Comparison of ENCODE assay signal across 29 mouse cellular contexts in the genomic region with DNA sequence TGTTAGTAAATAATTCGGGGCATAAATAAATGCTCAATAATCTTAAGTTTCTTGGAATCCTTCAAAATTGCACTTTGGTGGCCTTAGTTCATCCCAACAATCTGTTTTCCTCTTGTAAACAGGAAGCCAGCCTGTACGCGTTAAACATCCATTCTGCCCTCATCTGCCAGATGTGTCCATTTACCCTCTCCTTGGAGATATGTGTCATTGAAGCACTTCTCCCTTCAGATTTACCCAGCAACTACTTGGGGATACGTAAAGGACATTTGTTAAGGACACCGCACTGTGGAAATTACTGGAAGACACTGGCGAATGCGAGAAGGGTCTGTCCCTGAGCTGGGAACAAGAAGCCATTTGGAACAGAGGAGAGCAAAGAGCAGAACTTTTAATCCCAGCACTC.
"Had no signal": no experiment of that assay in that cellular context is flagged by ENCODE, and none has a peak within 500 bp of the region (broad histone marks: within the 10 kb centered on the region; RNA-seq: fewer than 3 reads in every experiment).

No protein-coding gene starts in this region.

- H3K9me3 ChIP-seq: embryonic facial prominence, embryonic 10.5 days; embryonic facial prominence, embryonic 12.5 days; embryonic facial prominence, embryonic 15.5 days; forebrain, embryonic 10.5 days; forebrain, embryonic 13.5 days; forebrain, embryonic 15.5 days had no signal

- H3K9ac ChIP-seq: embryonic facial prominence, embryonic 12.5 days; embryonic facial prominence, embryonic 13.5 days; embryonic facial prominence, embryonic 15.5 days; forebrain, embryonic 12.5 days; forebrain, embryonic 13.5 days; forebrain, embryonic 15.5 days; forebrain, postnatal 0 days had no signal

- H3K4me2 ChIP-seq: embryonic facial prominence, embryonic 12.5 days; embryonic facial prominence, embryonic 13.5 days; embryonic facial prominence, embryonic 15.5 days; forebrain, embryonic 12.5 days; forebrain, embryonic 13.5 days; forebrain, embryonic 15.5 days had no signal

- H3K4me3 ChIP-seq: embryonic facial prominence, embryonic 10.5 days; embryonic facial prominence, embryonic 12.5 days; embryonic facial prominence, embryonic 13.5 days; embryonic facial prominence, embryonic 15.5 days; erythroblast, embryonic 14.5 days; forebrain, embryonic 10.5 days; forebrain, embryonic 12.5 days; forebrain, embryonic 13.5 days; forebrain, embryonic 15.5 days; gastrocnemius, adult 2 months; heart, adult 2 months had no signal

- H3K4me1 ChIP-seq: embryonic facial prominence, embryonic 10.5 days; embryonic facial prominence, embryonic 12.5 days; embryonic facial prominence, embryonic 13.5 days; embryonic facial prominence, embryonic 15.5 days; forebrain, embryonic 10.5 days; forebrain, embryonic 15.5 days had no signal

- ATAC-seq: forebrain, embryonic 13.5 days; forebrain, embryonic 14.5 days; forebrain, embryonic 15.5 days; forebrain, embryonic 16.5 days; forebrain, postnatal 0 days had no signal

- H3K27me3 ChIP-seq: embryonic facial prominence, embryonic 12.5 days; embryonic facial prominence, embryonic 13.5 days; embryonic facial prominence, embryonic 15.5 days; forebrain, embryonic 12.5 days; forebrain, embryonic 13.5 days; forebrain, embryonic 15.5 days had no signal

- H3K36me3 ChIP-seq: embryonic facial prominence, embryonic 10.5 days; embryonic facial prominence, embryonic 12.5 days; embryonic facial prominence, embryonic 13.5 days; embryonic facial prominence, embryonic 15.5 days; forebrain, embryonic 10.5 days; forebrain, embryonic 12.5 days; forebrain, embryonic 15.5 days had no signal

- H3K27ac ChIP-seq: embryonic facial prominence, embryonic 10.5 days; embryonic facial prominence, embryonic 12.5 days; embryonic facial prominence, embryonic 13.5 days; embryonic facial prominence, embryonic 15.5 days; forebrain, embryonic 10.5 days; forebrain, embryonic 12.5 days; forebrain, embryonic 13.5 days; forebrain, embryonic 15.5 days; gastrocnemius, adult 2 months; heart, adult 2 months had no signal

- DNase-seq: cerebellum, adult 2 months; cerebellum, adult 8-10 months; cerebellum, adult 9-10 months; cerebellum, adult 9-11 months; cerebellum, postnatal 10 days; cerebellum, postnatal 14 days; cerebellum, postnatal 25 days; cerebellum, postnatal 36 days; embryo, embryonic 11 days; forebrain, postnatal 0 days; gastrocnemius, adult 2 months; gastrocnemius, postnatal 10 days; gastrocnemius, postnatal 14 days; gastrocnemius, postnatal 25 days; gastrocnemius, postnatal 36 days; heart, adult 11 months; heart, adult 18-20 months; heart, adult 2 months had no signal
